Mouse (Mus musculus) heart, embryonic 16.5 days (tissue): ENCODE results near the gene Adgrg1. TPM values are rescaled to one million over a fixed set of nuclear protein-coding genes. Genes with fewer than 3 reads are reported as not detected.

Source experiments
- ATAC-seq: fragments of 200-750 bp; cut with Nextera tagmentation; replicated peaks from 2 replicates; pipeline ENCODE4 v1.8.0; 2017; ENCODE audit warnings: moderate number of reproducible peaks; ENCODE audit not compliant: insufficient read depth, low FRiP score; ENCODE audit errors: extremely low read depth
- H3K27ac ChIP-seq: fragments of 300-500 bp; sonication (generic); 2 replicates; pipeline ENCODE4 v1.5.1; 2014; ENCODE audit warnings: mild to moderate bottlenecking, low read length, control low read depth, moderate library complexity
- H3K27me3 ChIP-seq: fragments of 300-500 bp; sonication (generic); 2 replicates; pipeline ENCODE4 v1.6.1; 2014; ENCODE audit warnings: low read length, mixed read lengths; ENCODE audit not compliant: control insufficient read depth, insufficient read depth
- H3K36me3 ChIP-seq: fragments of 300-500 bp; sonication (generic); 2 replicates; pipeline ENCODE4 v1.6.1; 2014; ENCODE audit not compliant: control insufficient read depth, insufficient read depth
- H3K4me1 ChIP-seq: fragments of 300-500 bp; sonication (generic); 2 replicates; pipeline ENCODE4 v1.6.1; 2014; ENCODE audit warnings: low read length, mixed read lengths; ENCODE audit not compliant: control insufficient read depth, insufficient read depth
- H3K4me2 ChIP-seq: fragments of 300-500 bp; sonication (generic); 2 replicates; pipeline ENCODE4 v1.6.1; 2014; ENCODE audit warnings: low read depth, mild to moderate bottlenecking, control low read depth, low read length
- H3K4me3 ChIP-seq: fragments of 300-500 bp; sonication (generic); 2 replicates; pipeline ENCODE4 v1.5.1; 2014; ENCODE audit warnings: mild to moderate bottlenecking, control low read depth, low read length
- H3K9ac ChIP-seq: fragments of 300-500 bp; sonication (generic); 2 replicates; pipeline ENCODE4 v1.6.1; 2014; ENCODE audit warnings: low read length, control low read depth
- H3K9me3 ChIP-seq: fragments of 300-500 bp; sonication (generic); replicated peaks from 2 replicates; pipeline ENCODE4 v1.6.1; 2016; ENCODE audit warnings: low read length; ENCODE audit not compliant: control insufficient read depth
- WGBS: fragments of 180-500 bp; shearing (Covaris S2); extraction: QIAGEN DNeasy Blood & Tissue Kit; methylation state at CpG from one replicate; pipeline ENCODE4 v1.1.7; 2014; 5-methylcytosine and 5-hydroxymethylcytosine counted together
- polyA plus RNA-seq: library from polyadenylated mRNA; unstranded; fragments of >200 nt; fragmentation: Nextera tagmentation; extraction: Ambion mirVana; gene quantifications from 2 replicates; pipeline ENCODE4 v1.2.1, GENCODE M21; 2015

Adgrg1 gene
- polyA plus RNA-seq, 1 experiment from 2014 or later, result 18.0 TPM

GRCm38 (mm10) chr8:94996899-94997856 lies 22.6 kb downstream of the Adgrg1 start:
- 66% methylated on average over 6 of the region's 6 CpGs for WGBS
- peaks cover 58% of the 10 kb centered on the region for H3K4me1 ChIP-seq

GRCm38 (mm10) chr8:94997857-94998243 lies 23.3 kb downstream of the Adgrg1 start:
- no peak for ATAC-seq
- Histone ChIP-seq H3K27me3 (no peaks in the 10 kb centered on the region), H3K36me3 (no peaks in the 10 kb centered on the region), H3K4me2 (no peak overlapping the region), H3K9ac (no peak overlapping the region), H3K27ac (peak overlapping the region; percentile 70; the same call in 1 of the 2 replicates), H3K9me3 (no peaks in the 10 kb centered on the region), H3K4me1 (peaks cover 55% of the 10 kb centered on the region), H3K4me3 (no peak overlapping the region)
- 46% methylated on average over 6 of the region's 6 CpGs for WGBS

More at GRCm38 (mm10) chr8:94996899-94997856, 22.6 kb downstream of the Adgrg1 start:
- H3K9me3 ChIP-seq, result no peaks in the 10 kb centered on the region
- no peaks in the 10 kb centered on the region for H3K36me3 ChIP-seq
- peak overlapping the region; percentile 9; the same call in 1 of the 2 replicates for H3K27ac ChIP-seq
- H3K4me2 ChIP-seq, result no peak overlapping the region
- no peak overlapping the region for H3K4me3 ChIP-seq
- H3K9ac ChIP-seq, result no peak overlapping the region
- no peaks in the 10 kb centered on the region for H3K27me3 ChIP-seq
- ATAC-seq, result no peak

- Histone ChIP-seq H3K4me1 (peaks cover 51% of the 10 kb centered on the region), H3K4me2 (no peak overlapping the region), H3K27me3 (no peaks in the 10 kb centered on the region), H3K9me3 (no peaks in the 10 kb centered on the region), H3K4me3 (no peak overlapping the region), H3K9ac (0 out of 2 replicates have a peak overlapping the region, but pooled peaks have one; percentile 38), H3K27ac (peak overlapping the region; percentile 70), H3K36me3 (no peaks in the 10 kb centered on the region)
- no peak for ATAC-seq
- 51% methylated on average over 2 of the region's 2 CpGs for WGBS
Measured at GRCm38 (mm10) chr8:94998431-94998830, 23.9 kb downstream of the Adgrg1 start.

DNA sequence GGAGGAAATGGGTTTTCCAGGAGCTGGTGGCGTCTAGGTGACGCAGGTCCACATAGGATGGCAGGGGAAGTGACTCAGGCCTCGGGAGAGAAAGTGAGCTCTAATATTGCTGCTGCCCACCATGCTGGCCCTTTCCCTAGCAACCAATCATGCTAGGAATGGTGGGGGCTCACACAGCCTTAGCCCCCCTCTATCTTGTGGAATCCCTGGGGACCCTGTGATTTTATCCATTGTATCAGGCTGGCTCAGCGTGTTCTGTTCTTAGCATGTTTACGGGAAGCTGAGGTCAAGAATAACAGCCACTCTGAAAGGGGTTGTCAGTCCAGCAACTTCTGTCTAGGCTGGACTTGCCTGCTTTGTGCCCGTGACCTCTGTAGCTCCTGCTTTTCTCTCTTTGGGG lies 24.5 kb downstream of the Adgrg1 start:
- H3K27ac ChIP-seq, result peak overlapping the region; percentile 77
- WGBS, result 70% methylated on average over 6 of the region's 6 CpGs
- no peaks in the 10 kb centered on the region for H3K36me3 ChIP-seq

GRCm38 (mm10) chr8:94999956-95000355 lies 25.4 kb downstream of the Adgrg1 start:
- H3K27me3 ChIP-seq, result no peaks in the 10 kb centered on the region
- no peak overlapping the region for H3K4me3 ChIP-seq
- no peak overlapping the region for H3K9ac ChIP-seq
- no peaks in the 10 kb centered on the region for H3K36me3 ChIP-seq
- 61% methylated on average over 6 of the region's 6 CpGs for WGBS
- ATAC-seq, result peak; percentile 19; the same call in 1 of the 2 replicates
- no peaks in the 10 kb centered on the region for H3K9me3 ChIP-seq
- peak overlapping the region; percentile 77 for H3K27ac ChIP-seq
- H3K4me1 ChIP-seq, result peaks cover 38% of the 10 kb centered on the region
- no peak overlapping the region for H3K4me2 ChIP-seq

More for the DNA sequence above, 24.5 kb downstream of the Adgrg1 start:
- H3K4me1 ChIP-seq, result peaks cover 45% of the 10 kb centered on the region
- no peak overlapping the region for H3K4me2 ChIP-seq
- H3K27me3 ChIP-seq, result no peaks in the 10 kb centered on the region
- H3K9me3 ChIP-seq, result no peaks in the 10 kb centered on the region
- ATAC-seq, result no peak
- H3K9ac ChIP-seq, result no peak overlapping the region
- no peak overlapping the region for H3K4me3 ChIP-seq

GRCm38 (mm10) chr8:95000684-95001083 lies 26.1 kb downstream of the Adgrg1 start:
- H3K36me3 ChIP-seq, result 0 out of 2 replicates have a peak, but pooled peaks cover 2% of the 10 kb centered on the region
- H3K4me1 ChIP-seq, result peaks cover 38% of the 10 kb centered on the region
- H3K4me3 ChIP-seq, result no peak overlapping the region
- no peak overlapping the region for H3K4me2 ChIP-seq
- 24% methylated on average over 5 of the region's 5 CpGs for WGBS
- 0 out of 2 replicates have a peak, but pooled peaks have one; percentile 9 for ATAC-seq
- H3K27ac ChIP-seq, result peak overlapping the region; percentile 2
- H3K9me3 ChIP-seq, result no peaks in the 10 kb centered on the region
- no peaks in the 10 kb centered on the region for H3K27me3 ChIP-seq
- no peak overlapping the region for H3K9ac ChIP-seq

GRCm38 (mm10) chr8:95001165-95001564 lies 26.6 kb downstream of the Adgrg1 start:
- Histone ChIP-seq H3K4me3 (no peak overlapping the region), H3K4me2 (no peak overlapping the region), H3K9ac (no peak overlapping the region), H3K27ac (peak overlapping the region; percentile 2), H3K36me3 (0 out of 2 replicates have a peak, but pooled peaks cover 2% of the 10 kb centered on the region), H3K4me1 (peaks cover 38% of the 10 kb centered on the region), H3K27me3 (no peaks in the 10 kb centered on the region), H3K9me3 (no peaks in the 10 kb centered on the region)
- 70% methylated on average over 5 of the region's 5 CpGs for whole genome bisulfite sequencing
- no peak for ATAC-seq

DNA sequence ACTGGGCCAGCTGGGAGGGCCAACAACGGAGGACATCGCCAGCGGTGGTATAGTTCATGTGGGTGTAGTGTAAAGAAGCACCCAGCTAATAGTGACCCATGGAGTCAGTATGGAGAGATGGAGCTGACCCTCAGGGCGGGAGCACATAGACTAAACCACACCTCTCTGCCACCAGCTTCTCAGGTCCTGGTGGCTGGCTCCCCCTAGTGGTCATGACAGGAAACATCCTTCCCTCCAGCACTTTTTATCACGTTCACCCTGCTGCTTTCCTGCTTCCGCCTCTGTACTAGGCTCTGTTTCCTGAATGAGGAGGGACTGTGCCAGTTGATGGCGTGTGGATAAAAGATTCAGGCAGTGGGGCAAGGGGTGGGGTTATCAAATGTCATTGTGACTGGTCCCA lies 27.1 kb downstream of the Adgrg1 start:
- ATAC-seq, result peak; percentile 47
- H3K4me3 ChIP-seq, result no peak overlapping the region
- 0 out of 2 replicates have a peak, but pooled peaks cover 2% of the 10 kb centered on the region for H3K36me3 ChIP-seq
- no peaks in the 10 kb centered on the region for H3K9me3 ChIP-seq
- H3K27ac ChIP-seq, result peak overlapping the region; percentile 15; the same call in 1 of the 2 replicates
- 5% methylated on average over 7 of the region's 7 CpGs for WGBS
- H3K4me2 ChIP-seq, result 0 out of 2 replicates have a peak overlapping the region, but pooled peaks have one; percentile 7
- no peaks in the 10 kb centered on the region for H3K27me3 ChIP-seq
- H3K4me1 ChIP-seq, result peaks cover 38% of the 10 kb centered on the region
- no peak overlapping the region for H3K9ac ChIP-seq
